Mouse (Mus musculus): ENCODE data around the gene Abcc8.

DNA sequence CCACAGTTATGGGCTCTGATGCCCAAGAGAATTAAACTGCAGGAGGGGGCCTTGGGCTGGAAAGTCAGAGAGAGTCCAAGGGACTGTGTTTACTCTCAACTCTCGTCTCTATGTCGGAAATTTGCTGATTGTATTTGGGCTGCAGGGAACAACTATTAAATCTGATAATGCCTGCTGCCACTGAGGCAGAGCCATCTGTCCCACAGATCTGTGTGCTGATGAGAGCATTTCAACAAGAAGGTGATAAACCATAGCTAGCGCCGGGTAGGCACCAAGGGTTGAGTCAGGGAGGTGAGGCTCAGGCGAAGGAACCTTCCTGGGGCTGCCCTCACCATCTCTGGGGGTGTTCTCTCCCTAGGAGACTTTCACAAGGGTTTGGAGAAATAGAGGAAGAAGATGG lies 17.1 kb downstream of the Abcc8 start:
- TF ChIP-seq CTCF (IDR thresholded peaks at IDR 0.05; ENCODE audit: low read depth) (no peak), EP300 (IDR thresholded peaks at IDR 0.05; ENCODE audit: low read depth) (no peak)

All from liver, postnatal 0 days (tissue).